Mouse (Mus musculus) retina, adult 2 months (tissue): ENCODE measurements around the gene Rpl18a.

Experiments
- DNase-seq: peaks from one replicate; pipeline ENCODE4 v3.0.0-alpha.2; 2012; ENCODE audit warnings: low read depth, low spot score

Gene Rpl18a

GRCm38 (mm10) chr8:70856541-70857197 is 40.5 kb downstream of the Rpl18a start:
- peak; percentile 66 for DNase-seq

GRCm38 (mm10) chr8:70856028-70856427 is 41.2 kb downstream of the Rpl18a start:
- no peak for DNase-seq

- DNase-seq, result no peak
Observed at GRCm38 (mm10) chr8:70853863-70854262, 43.3 kb downstream of the Rpl18a start.

- DNase-seq, result no peak
Observed at GRCm38 (mm10) chr8:70852595-70853231, 44.5 kb downstream of the Rpl18a start.

- no peak for DNase-seq
Observed at GRCm38 (mm10) chr8:70851837-70852236, 45.4 kb downstream of the Rpl18a start.

GRCm38 (mm10) chr8:70850947-70851346 is 46.3 kb downstream of the Rpl18a start:
- no peak for DNase-seq

- DNase-seq, result no peak
Observed at GRCm38 (mm10) chr8:70850132-70850845, 46.9 kb downstream of the Rpl18a start.

GRCm38 (mm10) chr8:70849333-70849990 is 47.8 kb downstream of the Rpl18a start:
- no peak for DNase-seq

GRCm38 (mm10) chr8:70846371-70847154 is 50.6 kb downstream of the Rpl18a start:
- no peak for DNase-seq

GRCm38 (mm10) chr8:70845108-70845507 is 52.1 kb downstream of the Rpl18a start:
- no peak for DNase-seq
